Mouse (Mus musculus) forebrain, embryonic 14.5 days (tissue): ENCODE measurements around the gene Hdac6. TPM values are rescaled to one million over a fixed set of nuclear protein-coding genes. Genes with fewer than 3 reads are reported as not detected.
"Not testable (repeated sequence)": the region's sequence is repeated elsewhere in the genome, so short reads cannot be mapped to it uniquely, and the experiment has no call there.

Source experiments
- ATAC-seq: fragments of 200-750 bp; cut with Nextera tagmentation; 2 replicates; pipeline ENCODE4 v1.8.0; 2017; ENCODE audit warnings: mild to moderate bottlenecking, moderate library complexity
- DNase-seq: peaks from one replicate; pipeline ENCODE4 v3.0.0-alpha.2; 2015; ENCODE audit warnings: low spot score
- H3K27ac ChIP-seq: fragments of 300-500 bp; sonication (generic); 2 replicates; pipeline ENCODE4 v1.5.1; 2014; ENCODE audit warnings: low read depth, mild to moderate bottlenecking, control low read depth, low read length, moderate library complexity
- H3K27me3 ChIP-seq: fragments of 300-500 bp; sonication (generic); replicated peaks from 2 replicates; pipeline ENCODE4 v1.6.1; 2014; ENCODE audit warnings: low read length, control low read depth, mixed read lengths; ENCODE audit not compliant: control insufficient read depth, insufficient read depth
- H3K36me3 ChIP-seq: fragments of 300-500 bp; sonication (generic); 2 replicates; pipeline ENCODE4 v1.6.1; 2014; ENCODE audit warnings: low read length, control low read depth; ENCODE audit not compliant: control insufficient read depth, insufficient read depth
- H3K4me1 ChIP-seq: fragments of 300-500 bp; sonication (generic); 2 replicates; pipeline ENCODE4 v1.6.1; 2014; ENCODE audit warnings: antibody characterized with exemption, low read length, control low read depth; ENCODE audit not compliant: control insufficient read depth, insufficient read depth
- H3K4me2 ChIP-seq: fragments of 300-500 bp; sonication (generic); 2 replicates; pipeline ENCODE4 v1.6.1; 2014; ENCODE audit warnings: mild to moderate bottlenecking, control low read depth, low read length
- H3K4me3 ChIP-seq: fragments of 300-500 bp; sonication (generic); 2 replicates; pipeline ENCODE4 v1.5.1; 2014; ENCODE audit warnings: low read depth, low read length, control low read depth
- H3K9ac ChIP-seq: fragments of 300-500 bp; sonication (generic); 2 replicates; pipeline ENCODE4 v1.6.1; 2014; ENCODE audit warnings: mild to moderate bottlenecking, low read length, control low read depth, moderate library complexity
- H3K9me3 ChIP-seq: fragments of 300-500 bp; sonication (generic); replicated peaks from 2 replicates; pipeline ENCODE4 v1.6.1; 2016; ENCODE audit warnings: low read length, control low read depth, mixed read lengths; ENCODE audit not compliant: control insufficient read depth
- WGBS: fragments of 180-500 bp; shearing (Covaris S2); extraction: QIAGEN DNeasy Blood & Tissue Kit; methylation state at CpG from one replicate; pipeline ENCODE4 v1.1.7; 2014; 5-methylcytosine and 5-hydroxymethylcytosine counted together
- polyA plus RNA-seq: library from polyadenylated mRNA; unstranded; fragments of >200 nt; fragmentation: Nextera tagmentation; extraction: Ambion mirVana; gene quantifications from 2 replicates; pipeline ENCODE4 v1.2.1, GENCODE M21; 2014

Gene Hdac6
- polyA plus RNA-seq, 1 experiment from 2014 or later: 43.3 TPM

DNA sequence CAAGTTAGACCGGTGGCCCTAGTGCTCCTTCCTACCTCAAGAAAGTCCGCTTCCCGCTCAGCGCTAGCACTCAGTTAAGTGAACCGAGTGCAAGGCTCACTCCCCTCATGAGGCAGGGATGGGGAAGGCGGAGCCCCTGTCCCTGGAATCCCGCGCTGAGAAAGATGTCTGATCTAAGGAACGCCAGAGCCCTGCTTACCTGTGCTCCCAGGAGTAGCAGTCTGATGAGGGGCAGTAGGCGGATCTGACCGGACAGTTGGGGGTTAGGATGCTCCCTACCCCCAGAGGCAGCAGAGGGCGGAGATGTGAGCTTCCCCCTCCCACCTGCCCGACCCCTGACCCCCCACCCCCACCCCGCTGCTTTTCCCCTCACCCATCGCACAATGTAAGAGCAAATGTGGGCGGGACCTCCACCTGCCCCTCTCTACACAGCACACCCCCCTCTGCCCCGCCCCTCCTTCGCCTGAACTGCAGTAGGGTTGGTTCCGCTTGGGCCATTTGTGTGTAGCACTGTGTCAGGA, 19.4 kb downstream of the Hdac6 start, which contains the start of gene Eras:
Gene Eras, minus strand, starts transcription at position 338 of the 521 bp plus-strand sequence.
- DNase-seq (no peak), ATAC-seq (no peak)
- Histone ChIP-seq H3K36me3 (peaks cover 27% of the 10 kb centered on the region), H3K27me3 (no peaks in the 10 kb centered on the region), H3K9me3 (no peaks in the 10 kb centered on the region), H3K9ac (no peak within 1 kb of the TSS), H3K4me1 (no peaks in the 10 kb centered on the region), H3K4me2 (no peak within 1 kb of the TSS), H3K27ac (no peak within 1 kb of the TSS), H3K4me3 (no peak within 1 kb of the TSS)
- 34% methylated on average over 19 of the region's 19 CpGs for WGBS

- 24% methylated on average over 10 of the region's 10 CpGs for WGBS
- H3K4me1 ChIP-seq: no peaks in the 10 kb centered on the region
- peaks cover 26% of the 10 kb centered on the region for H3K36me3 ChIP-seq
- DNase-seq (no peak), ATAC-seq (no peak)
- no peak overlapping the region for H3K9ac ChIP-seq
- no peak overlapping the region for H3K4me3 ChIP-seq
- H3K9me3 ChIP-seq: no peaks in the 10 kb centered on the region
- no peak overlapping the region for H3K4me2 ChIP-seq
- no peak overlapping the region for H3K27ac ChIP-seq
- no peaks in the 10 kb centered on the region for H3K27me3 ChIP-seq
Measured at GRCm38 (mm10) chrX:7927116-7927515, 20.6 kb downstream of the Hdac6 start.

- Histone ChIP-seq H3K9ac (no peak overlapping the region), H3K27ac (no peak overlapping the region), H3K4me3 (no peak overlapping the region), H3K9me3 (no peaks in the 10 kb centered on the region), H3K27me3 (no peaks in the 10 kb centered on the region), H3K36me3 (peaks cover 19% of the 10 kb centered on the region), H3K4me1 (no peaks in the 10 kb centered on the region), H3K4me2 (no peak overlapping the region)
- WGBS: 80% methylated on average over 6 of the region's 6 CpGs
- no peak for DNase-seq
- no peak for ATAC-seq
Measured at GRCm38 (mm10) chrX:7926266-7926665, 21.4 kb downstream of the Hdac6 start.

DNA sequence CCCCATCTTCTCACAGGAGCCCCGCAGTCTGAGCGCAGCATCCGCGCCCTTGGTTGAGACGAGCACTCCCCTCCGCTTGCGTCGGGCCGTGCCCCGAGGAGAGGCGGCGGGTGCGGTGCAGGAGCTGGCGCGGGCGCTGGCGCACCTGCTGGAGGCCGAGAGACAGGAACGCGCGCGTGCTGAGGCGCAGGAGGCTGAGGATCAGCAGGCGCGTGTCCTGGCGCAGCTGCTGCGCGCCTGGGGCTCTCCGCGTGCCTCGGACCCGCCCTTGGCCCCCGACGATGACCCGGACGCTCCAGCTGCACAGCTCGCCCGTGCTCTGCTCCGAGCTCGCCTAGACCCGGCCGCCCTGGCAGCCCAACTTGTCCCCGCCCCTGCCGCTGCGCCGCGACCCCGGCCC, 25.7 kb downstream of the Hdac6 start:
- Histone ChIP-seq H3K36me3 (peaks cover 6% of the 10 kb centered on the region; the same call in 1 of the 2 replicates), H3K4me1 (no peaks in the 10 kb centered on the region), H3K27ac (no peak overlapping the region), H3K9me3 (no peaks in the 10 kb centered on the region), H3K27me3 (no peaks in the 10 kb centered on the region), H3K9ac (peak overlapping the region; percentile 52), H3K4me2 (peak overlapping the region; percentile 56), H3K4me3 (peak overlapping the region; percentile 33)
- ATAC-seq: 0 out of 2 replicates have a peak, but pooled peaks have one; percentile 9
- DNase-seq: peak; percentile 14
- WGBS: 19% methylated on average over 42 of the region's 48 CpGs

DNA sequence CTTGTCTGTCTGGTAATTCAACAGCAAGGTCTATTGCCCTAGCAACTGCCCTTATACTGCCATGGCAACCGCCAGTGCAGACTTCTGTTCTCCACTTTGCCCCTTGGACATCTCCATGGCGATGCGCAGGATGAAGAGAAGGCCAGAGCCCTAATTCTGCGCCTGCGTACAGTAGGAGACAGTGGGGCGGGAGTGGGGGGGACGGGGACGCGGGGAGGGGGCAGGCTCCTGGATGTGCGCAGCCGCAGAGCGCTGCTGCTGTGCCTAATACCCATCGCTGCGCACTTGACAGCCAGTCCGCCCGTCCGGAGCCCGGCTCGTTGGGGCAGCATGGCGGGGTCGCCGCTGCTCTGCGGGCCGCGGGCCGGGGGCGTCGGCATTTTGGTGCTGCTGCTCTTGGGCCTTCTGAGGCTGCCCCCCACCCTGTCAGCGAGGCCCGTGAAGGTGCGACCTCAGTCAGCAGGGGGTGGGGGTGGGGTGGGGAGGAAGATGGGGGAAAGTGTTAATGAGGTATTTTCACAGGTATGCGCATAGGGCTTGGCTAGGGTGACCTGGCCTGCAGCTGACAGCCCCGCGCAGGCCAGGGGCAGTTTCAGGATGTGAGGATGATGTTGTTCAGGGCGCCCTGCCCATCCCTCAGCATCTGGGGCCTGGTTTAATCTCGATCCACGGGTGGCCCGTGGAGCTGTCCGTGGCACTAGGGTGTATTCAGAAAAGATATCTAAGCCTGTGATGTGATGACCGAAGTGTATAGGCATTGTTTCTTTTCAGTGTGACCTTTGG, 27.9 kb downstream of the Hdac6 start, which contains the start of gene Pcsk1n:
Gene Pcsk1n, plus strand, starts transcription at position 222 of the 783 bp plus-strand sequence.
- 28% methylated on average over 37 of the region's 40 CpGs for WGBS
- H3K36me3 ChIP-seq: peaks cover 6% of the 10 kb centered on the region; the same call in 1 of the 2 replicates
- H3K27me3 ChIP-seq: no peaks in the 10 kb centered on the region
- H3K27ac ChIP-seq: peak within 1 kb of the TSS; percentile 68
- peak; percentile 93 for ATAC-seq
- DNase-seq: peak; percentile 84
- peak within 1 kb of the TSS; percentile 56 for H3K4me2 ChIP-seq
- H3K4me1 ChIP-seq: no peaks in the 10 kb centered on the region
- H3K9me3 ChIP-seq: no peaks in the 10 kb centered on the region
- H3K4me3 ChIP-seq: peak within 1 kb of the TSS; percentile 39
- peak within 1 kb of the TSS; percentile 67 for H3K9ac ChIP-seq

DNA sequence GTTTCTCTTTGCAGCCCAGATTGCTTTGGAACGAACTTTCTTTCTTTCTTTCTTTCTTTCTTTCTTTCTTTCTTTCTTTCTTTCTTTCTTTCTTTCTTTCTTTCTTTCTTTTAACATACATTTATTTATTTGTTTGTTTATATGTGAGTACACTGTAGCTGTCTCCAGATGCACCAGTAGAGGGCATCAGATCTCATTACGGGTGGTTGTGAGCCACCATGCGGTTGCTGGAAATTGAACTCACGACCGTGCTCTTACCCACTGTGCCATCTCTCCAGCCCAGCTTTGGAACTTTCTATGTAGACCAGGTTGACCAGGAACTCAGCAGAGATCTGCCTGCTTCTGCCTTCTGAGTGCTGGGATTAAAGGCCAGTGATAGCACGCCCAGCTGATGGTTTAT, 29.7 kb downstream of the Hdac6 start:
- not testable (repeated sequence) for H3K9me3 ChIP-seq, H3K36me3 ChIP-seq, DNase-seq, H3K9ac ChIP-seq, H3K27me3 ChIP-seq, ATAC-seq, H3K27ac ChIP-seq, H3K4me1 ChIP-seq, H3K4me3 ChIP-seq, H3K4me2 ChIP-seq
- WGBS: 77% methylated on average over 6 of the region's 6 CpGs

DNA sequence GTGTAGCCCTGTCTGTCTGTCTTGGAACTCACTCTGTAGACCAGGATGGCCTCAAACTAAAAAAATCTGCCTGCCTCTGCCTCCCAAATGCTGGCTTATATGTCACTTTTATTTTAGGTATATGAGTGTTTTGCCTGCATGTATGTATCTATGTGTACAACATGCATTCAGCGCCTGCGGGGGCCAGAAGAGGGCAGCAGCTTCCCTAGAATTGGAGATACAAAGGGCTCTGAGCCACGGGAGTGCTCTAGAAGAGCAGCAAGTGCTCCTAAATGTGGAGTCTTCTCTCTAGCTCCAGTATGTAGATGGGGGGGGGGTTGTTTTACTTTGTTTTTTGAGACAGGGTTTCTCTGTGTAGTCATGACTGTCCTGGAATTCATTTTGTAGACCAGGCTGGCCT, 32.0 kb downstream of the Hdac6 start:
- not testable (repeated sequence) for H3K36me3 ChIP-seq, H3K4me3 ChIP-seq, H3K9me3 ChIP-seq, H3K9ac ChIP-seq, H3K4me2 ChIP-seq, H3K27ac ChIP-seq, ATAC-seq, H3K4me1 ChIP-seq, H3K27me3 ChIP-seq
- WGBS: 28% methylated on average over 3 of the region's 3 CpGs
- DNase-seq: peak; percentile 14

DNA sequence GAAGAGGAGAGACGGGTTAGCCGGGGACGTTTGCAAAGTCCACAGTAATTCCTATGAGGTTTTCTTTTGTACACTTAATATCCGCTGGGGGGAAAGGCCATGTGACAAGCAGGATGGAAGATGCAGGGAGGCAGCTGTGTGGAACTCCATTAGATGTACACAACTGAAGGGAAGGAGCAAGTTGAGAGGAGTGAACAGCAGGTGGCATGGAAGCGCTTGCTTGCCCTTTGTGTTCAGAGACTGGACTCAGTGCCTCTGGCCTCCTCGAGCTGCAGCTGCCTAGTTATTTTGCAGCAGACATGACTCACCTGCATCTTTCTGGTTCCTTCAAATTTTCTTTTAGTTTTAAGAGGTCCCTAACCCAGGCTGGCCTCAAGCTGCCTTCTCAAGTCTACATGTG, 37.2 kb downstream of the Hdac6 start:
- no peak for ATAC-seq
- Histone ChIP-seq H3K36me3 (0 out of 2 replicates have a peak, but pooled peaks cover 5% of the 10 kb centered on the region), H3K9ac (no peak overlapping the region), H3K4me2 (no peak overlapping the region), H3K4me1 (no peaks in the 10 kb centered on the region), H3K27me3 (no peaks in the 10 kb centered on the region), H3K27ac (no peak overlapping the region), H3K4me3 (no peak overlapping the region), H3K9me3 (no peaks in the 10 kb centered on the region)
- peak; percentile 11 for DNase-seq
- WGBS: 48% methylated on average over 6 of the region's 6 CpGs

- DNase-seq, H3K9ac ChIP-seq, H3K27me3 ChIP-seq, H3K27ac ChIP-seq, H3K36me3 ChIP-seq, H3K9me3 ChIP-seq, H3K4me2 ChIP-seq, H3K4me1 ChIP-seq, H3K4me3 ChIP-seq, ATAC-seq: not testable (repeated sequence)
- 85% methylated on average over 4 of the region's 4 CpGs for WGBS
Measured at GRCm38 (mm10) chrX:7909242-7909641, 38.4 kb downstream of the Hdac6 start, which contains the start of gene Gm10490. TSS of gene Gm10490 (plus strand) at chrX:7909542.
